Mouse (Mus musculus): ENCODE measurements around the gene Sparcl1.

- TF ChIP-seq CTCF (IDR thresholded peaks at IDR 0.05; ENCODE audit: low read depth) (no peak), EP300 (optimal IDR thresholded peaks at IDR 0.05) (peak; percentile 77)
These were observed 17.2 kb downstream of the Sparcl1 start for GRCm38 (mm10) chr5:104096078-104096938.
